Mouse (Mus musculus): ENCODE data around the gene Srsf3. TPM values are rescaled to one million over a fixed set of nuclear protein-coding genes. Genes with fewer than 3 reads are reported as not detected.

Srsf3 gene
- polyA plus RNA-seq, 1 experiment from 2014 or later: 865 TPM

- ATAC-seq (replicated peaks; ENCODE audit: low FRiP score): no peak
- peaks cover 26% of the 10 kb centered on the region for H3K27me3 ChIP-seq (ENCODE audit: control insufficient read depth, insufficient read depth, low read length)
- 68% methylated on average over 5 of the region's 5 CpGs for WGBS
Measured at GRCm38 (mm10) chr17:29092497-29092896, 60.1 kb downstream of the Srsf3 start.

More at GRCm38 (mm10) chr17:29092497-29092896, 60.1 kb downstream of the Srsf3 start:
- H3K36me3 ChIP-seq (ENCODE audit: control insufficient read depth, insufficient read depth, low read length): no peaks in the 10 kb centered on the region
- H3K4me1 ChIP-seq (replicated peaks; ENCODE audit: control insufficient read depth, insufficient read depth, low read length): peaks cover 13% of the 10 kb centered on the region; the same call in 1 of the 2 replicates
- H3K4me3 ChIP-seq (ENCODE audit: low read depth, low read length): no peak overlapping the region
- H3K27ac ChIP-seq (ENCODE audit: low read depth, low read length): no peak overlapping the region
- H3K9ac ChIP-seq (ENCODE audit: low read length): no peak overlapping the region
- H3K4me2 ChIP-seq (ENCODE audit: low read depth, low read length, severe bottlenecking): no peak overlapping the region
- no peaks in the 10 kb centered on the region for H3K9me3 ChIP-seq (ENCODE audit: control insufficient read depth, low read length)
- DNase-seq (ENCODE audit: low spot score): no peak

Other genes with a start within 250 kb of the Srsf3 start
- 13.1 and 17.3 TPM in 2 replicates for gene Brpf3, start 231.5 kb upstream of the Srsf3 start, polyA plus RNA-seq (2014; fragmentation: Nextera tagmentation; extraction: Ambion mirVana)
- not detected in 2 replicates for gene Pnpla1, start 174.2 kb upstream of the Srsf3 start, polyA plus RNA-seq (2014; fragmentation: Nextera tagmentation; extraction: Ambion mirVana)
- 0.16 and 0.19 TPM in 2 replicates for gene 4930539E08Rik, start 117.3 kb upstream of the Srsf3 start, polyA plus RNA-seq (2014; fragmentation: Nextera tagmentation; extraction: Ambion mirVana)
- gene Pxt1, start 88.8 kb upstream of the Srsf3 start, polyA plus RNA-seq (2014; fragmentation: Nextera tagmentation; extraction: Ambion mirVana): 0.28 TPM in 1 of 2 replicates, not detected in the other
- gene Kctd20, start 80.7 kb upstream of the Srsf3 start, polyA plus RNA-seq (2014; fragmentation: Nextera tagmentation; extraction: Ambion mirVana): 112 and 116 TPM in 2 replicates
- 134 and 143 TPM in 2 replicates for gene Stk38, start 24.6 kb upstream of the Srsf3 start, polyA plus RNA-seq (2014; fragmentation: Nextera tagmentation; extraction: Ambion mirVana)
- 27.3 and 33.1 TPM in 2 replicates for gene Cdkn1a, start 58.3 kb downstream of the Srsf3 start, polyA plus RNA-seq (2014; fragmentation: Nextera tagmentation; extraction: Ambion mirVana)
- gene Rab44, start 81.5 kb downstream of the Srsf3 start, polyA plus RNA-seq (2014; fragmentation: Nextera tagmentation; extraction: Ambion mirVana): 0.08 TPM in 1 of 2 replicates, not detected in the other
- 5.5 and 6.8 TPM in 2 replicates for gene Cpne5, start 205.5 kb downstream of the Srsf3 start, polyA plus RNA-seq (2014; fragmentation: Nextera tagmentation; extraction: Ambion mirVana)
- gene Ppil1, start 231.6 kb downstream of the Srsf3 start, polyA plus RNA-seq (2014; fragmentation: Nextera tagmentation; extraction: Ambion mirVana): 180 and 188 TPM in 2 replicates
- gene BC004004, start 236.2 kb downstream of the Srsf3 start, polyA plus RNA-seq (2014; fragmentation: Nextera tagmentation; extraction: Ambion mirVana): 58.2 and 61.5 TPM in 2 replicates